Mouse (Mus musculus) cerebellum, adult 8-10 months (tissue): ENCODE data around the gene Anxa9.
A peak's percentile ranks its signal among the peaks of the same experiment; 100 is the strongest.

Experiments
- DNase-seq: peaks from one replicate; pipeline ENCODE4 v3.0.0; 2022

Gene Anxa9

DNA sequence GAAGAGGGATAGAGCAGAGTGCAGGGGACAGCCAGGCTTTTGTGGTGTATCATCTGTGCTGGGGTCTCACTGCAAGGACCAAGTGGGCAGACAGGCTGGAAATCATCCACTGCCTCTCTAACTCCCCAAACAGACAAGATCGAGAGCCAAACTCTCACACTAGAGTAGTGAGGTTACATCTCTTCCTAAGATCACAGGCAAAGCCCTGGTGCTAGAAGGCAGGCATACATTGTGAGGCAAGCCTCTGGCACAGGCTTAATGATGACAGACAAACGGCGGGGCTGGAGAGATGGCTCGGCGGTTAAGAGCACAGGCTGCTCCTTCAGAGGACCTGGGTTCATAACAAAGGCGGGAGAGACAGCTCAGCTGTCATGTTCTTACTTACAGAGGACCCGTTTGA, 6.5 kb upstream of the Anxa9 start:
- DNase-seq: no peak

GRCm38 (mm10) chr3:95312623-95313022, 5.6 kb upstream of the Anxa9 start:
- DNase-seq: no peak

DNA sequence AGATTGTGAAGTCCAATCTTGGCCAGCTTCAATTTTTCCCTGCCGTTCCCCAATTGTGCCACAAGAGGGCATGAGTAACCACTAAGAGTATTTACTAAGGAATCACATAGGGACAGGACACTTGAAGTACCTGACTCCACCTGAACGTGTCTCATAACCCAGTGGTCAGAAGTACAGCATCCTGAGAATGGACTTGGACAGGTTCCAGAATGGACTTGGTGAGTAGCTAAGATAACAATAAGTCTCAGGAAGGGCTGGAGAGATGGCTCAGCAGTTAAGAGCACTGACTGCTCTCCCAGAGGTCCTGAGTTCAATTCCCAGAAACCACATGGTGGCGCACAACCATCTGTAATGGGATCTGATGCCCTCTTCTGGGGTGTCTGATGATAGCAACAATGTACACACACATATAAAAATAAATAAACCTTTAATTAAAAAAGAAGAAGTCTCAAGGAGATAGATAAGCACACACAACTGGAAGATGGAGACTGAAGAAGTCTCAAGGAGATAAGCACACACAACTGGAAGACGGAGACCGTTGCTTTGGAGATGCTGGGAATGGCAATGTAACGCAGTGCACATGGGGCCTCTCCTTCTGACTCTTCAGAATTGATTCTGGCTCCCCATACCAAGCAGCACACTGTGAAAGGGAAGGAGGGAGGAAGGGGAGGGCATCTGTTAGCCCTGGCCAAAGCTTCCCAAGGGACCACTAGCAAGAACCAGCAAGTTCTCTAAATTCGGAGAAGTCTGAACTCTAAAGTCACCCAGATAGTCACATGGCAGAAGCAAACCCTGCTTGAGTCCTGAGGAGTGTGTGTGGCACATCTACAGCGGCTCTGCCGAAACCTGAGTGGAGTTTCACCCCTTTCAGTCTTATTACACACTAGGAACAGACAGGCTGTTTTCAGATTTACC, 4.2 kb upstream of the Anxa9 start:
- DNase-seq: peak; percentile 68

DNA sequence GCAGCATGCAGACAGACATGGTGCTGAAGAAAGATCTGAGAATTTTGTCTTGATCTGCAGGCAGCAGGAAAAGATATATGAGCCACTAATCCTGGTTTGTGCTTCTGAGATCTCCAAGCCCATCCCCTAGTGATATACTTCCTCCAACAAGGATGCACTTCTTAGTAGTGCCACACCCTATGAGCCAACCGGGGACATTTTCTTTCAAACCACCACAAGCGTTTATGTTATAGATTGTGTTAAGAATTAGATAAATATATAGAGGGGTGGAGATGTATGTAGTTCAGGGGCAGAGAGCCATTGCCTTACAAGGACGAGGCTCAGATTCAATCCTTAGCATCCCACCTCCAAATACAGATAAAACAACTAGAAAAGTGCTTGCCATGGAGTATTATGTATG, 3.5 kb upstream of the Anxa9 start:
- no peak for DNase-seq

DNA sequence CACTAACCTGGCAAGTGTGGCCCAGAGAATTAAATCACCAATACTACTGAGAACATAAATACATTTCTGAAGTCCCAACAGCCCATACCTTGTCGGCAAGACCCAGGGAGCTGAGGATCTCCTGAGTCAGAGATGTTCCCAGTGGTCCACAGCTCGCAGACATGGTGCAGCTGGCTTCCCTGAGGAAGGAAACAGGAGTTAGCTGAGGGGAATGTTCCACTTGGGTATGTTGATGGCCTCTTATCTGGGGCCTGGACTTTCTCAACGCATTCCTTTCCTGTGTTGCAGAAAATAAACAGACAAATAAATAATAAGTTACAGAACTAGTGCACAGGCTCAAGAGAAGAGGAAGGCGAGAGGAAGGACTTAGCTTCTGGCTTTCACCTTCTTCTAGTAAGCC, 732 bp downstream of the Anxa9 start:
- DNase-seq: no peak

- DNase-seq: no peak
Measured at GRCm38 (mm10) chr3:95301204-95301796, 5.7 kb downstream of the Anxa9 start.

DNA sequence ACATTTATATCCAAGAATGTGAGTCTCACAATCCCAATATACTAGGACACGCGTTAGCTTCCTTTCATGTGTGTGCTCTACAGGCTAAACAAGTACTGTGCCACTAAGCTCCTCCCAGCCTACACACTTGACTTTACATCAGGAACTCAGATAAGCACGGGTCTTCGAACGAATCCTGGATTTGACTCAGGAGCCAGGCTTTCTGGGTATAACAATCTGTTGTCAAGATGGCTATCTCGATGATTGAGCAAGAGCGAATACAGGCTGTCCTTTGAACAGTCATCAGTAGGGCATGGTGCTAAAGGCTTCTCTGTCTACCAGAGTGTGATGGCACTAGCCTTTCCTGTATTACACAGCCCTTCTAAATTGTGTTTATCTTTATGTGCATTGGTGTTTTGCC, 9.0 kb downstream of the Anxa9 start:
- DNase-seq: no peak

DNA sequence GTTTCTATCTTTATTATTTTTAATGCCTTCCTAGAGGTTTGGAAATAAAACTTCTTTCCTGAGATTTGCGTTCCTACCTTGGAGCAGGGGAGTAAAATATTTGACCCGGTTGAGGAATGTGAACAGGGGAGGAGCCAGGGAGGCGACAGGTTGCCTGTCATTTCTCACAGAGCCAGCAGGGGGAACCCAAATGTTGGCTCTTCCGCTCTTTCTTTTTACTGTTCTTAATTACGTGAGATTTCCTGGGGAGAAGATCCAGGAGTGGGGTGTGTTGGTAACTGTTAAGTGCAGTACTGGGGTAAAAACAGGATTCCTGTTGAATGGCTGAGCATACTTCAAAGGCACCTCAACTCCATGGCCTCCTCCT, 10.9 kb downstream of the Anxa9 start:
- no peak for DNase-seq

DNA sequence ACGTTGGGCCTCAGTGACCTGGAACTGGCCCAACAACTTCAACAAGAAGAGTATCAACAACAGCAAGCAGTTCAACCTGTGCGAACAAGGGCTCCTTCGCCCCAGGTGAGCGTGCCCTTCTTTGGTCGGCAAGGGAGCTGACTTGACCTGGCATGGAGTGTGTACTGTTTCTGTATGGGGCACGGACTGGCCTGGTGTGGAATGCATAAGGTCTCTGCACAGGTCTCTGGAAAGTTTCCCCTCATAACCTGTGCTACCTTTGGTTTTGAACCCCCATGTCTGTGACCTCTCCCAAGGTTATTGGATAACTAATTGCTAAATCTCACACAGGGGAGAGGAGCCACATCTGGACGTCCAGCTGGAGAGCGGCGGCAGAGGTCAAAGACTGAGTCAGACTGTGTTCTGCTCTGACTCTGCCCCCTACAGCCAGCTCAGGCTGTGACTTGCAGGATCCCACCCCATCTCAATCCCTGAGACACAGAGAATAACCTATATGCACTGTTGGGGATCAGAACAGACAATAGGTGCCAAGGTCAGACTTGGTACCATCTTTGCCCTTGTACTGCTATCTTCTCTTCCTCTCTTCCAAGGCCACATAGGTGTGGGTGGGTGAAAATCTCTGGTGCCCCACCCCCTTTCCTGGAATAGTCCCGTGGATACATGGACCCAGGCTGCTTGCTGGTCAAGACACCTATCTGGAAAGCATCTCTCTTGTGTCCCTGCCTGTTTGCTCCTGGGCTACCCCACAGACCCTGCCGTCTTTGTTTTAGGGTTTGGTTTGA, 11.5 kb downstream of the Anxa9 start:
- DNase-seq: no peak

GRCm38 (mm10) chr3:95294718-95295117, 12.3 kb downstream of the Anxa9 start:
- no peak for DNase-seq

- DNase-seq: no peak
Measured at GRCm38 (mm10) chr3:95294316-95294715, 12.7 kb downstream of the Anxa9 start.

- DNase-seq: no peak
Measured at GRCm38 (mm10) chr3:95293537-95293936, 13.4 kb downstream of the Anxa9 start.

DNA sequence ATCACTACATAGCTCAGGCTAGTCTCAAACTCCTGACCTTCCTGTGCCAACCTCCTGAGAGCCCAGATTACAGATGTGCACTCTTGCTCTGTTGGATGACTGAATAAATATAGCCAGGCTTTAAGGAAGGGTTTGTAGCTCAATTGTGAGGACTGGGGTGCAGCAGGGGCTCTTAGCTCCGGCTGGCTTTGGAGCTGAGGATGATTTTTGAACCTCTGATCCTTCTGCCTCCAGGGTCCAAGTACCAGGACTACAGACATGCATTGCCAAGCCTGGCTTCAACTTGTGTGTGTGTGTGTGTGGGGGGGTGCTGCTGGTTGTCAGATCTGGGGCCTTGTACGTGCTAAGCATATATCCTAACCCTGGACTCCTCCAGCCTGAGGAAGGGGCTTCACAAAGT, 14.1 kb downstream of the Anxa9 start:
- no peak for DNase-seq

DNA sequence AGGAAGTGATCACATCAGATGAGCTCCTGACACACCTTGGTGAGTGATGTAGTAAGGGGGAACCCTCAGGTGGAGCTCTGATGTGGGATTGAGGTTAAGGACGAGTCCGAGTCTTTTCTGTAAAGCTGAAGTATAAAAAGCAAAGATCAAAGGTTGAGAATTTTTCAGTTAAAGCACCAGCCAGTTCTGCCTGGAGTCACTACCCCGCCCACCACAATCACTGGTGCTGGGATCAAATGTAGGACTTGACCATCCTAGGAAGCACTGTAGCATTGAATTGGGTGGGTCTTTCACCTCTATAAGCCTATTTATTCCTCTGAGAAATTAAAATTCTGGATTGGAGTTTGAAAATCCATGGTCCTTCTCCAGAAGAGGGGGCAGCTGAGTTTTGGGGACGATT, 15.9 kb downstream of the Anxa9 start:
- DNase-seq: no peak

GRCm38 (mm10) chr3:95290156-95290555, 16.8 kb downstream of the Anxa9 start:
- no peak for DNase-seq

GRCm38 (mm10) chr3:95289419-95289818, 17.6 kb downstream of the Anxa9 start:
- DNase-seq: peak; percentile 75

DNA sequence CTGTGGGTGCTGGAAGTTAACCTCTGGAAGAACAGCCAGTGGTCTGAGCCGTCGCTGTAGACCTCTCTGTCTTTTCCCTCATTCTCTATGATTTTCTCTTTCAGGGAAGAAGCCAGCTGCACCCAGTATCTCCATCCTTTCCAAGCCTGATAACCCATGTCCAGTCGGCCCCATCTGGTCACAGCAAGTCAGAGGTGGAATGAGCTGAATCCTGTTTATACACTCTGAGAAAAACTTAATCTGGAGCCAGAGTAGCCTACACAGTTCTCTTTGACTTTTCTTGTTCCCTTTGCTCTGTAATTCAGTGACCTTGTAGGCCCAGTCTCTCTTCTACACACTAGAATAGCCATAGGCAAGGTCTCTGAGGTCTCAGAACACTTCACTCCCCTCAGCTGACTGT, 19.4 kb downstream of the Anxa9 start:
- DNase-seq: no peak

- no peak for DNase-seq
Measured at GRCm38 (mm10) chr3:95286510-95286909, 20.5 kb downstream of the Anxa9 start.

DNA sequence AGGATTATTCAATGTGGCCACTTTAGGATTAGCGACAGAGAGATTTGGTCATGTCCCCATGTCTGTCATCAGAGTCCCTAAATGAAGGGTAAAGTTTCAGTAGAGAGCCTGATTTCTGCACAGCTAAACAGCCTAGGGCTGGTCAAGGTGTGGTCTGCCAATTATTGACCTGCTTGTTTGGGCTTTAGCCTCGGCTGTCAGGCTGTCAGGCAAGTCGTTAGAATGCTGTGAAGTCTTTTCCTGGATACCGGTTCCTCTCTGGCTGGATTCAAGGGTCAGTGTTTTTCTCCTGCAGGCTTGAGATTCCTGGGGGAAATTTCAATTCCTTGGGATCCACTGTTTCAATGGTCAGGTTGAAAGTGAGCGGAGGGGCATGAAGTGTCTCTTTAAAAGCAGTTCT, 21.0 kb downstream of the Anxa9 start:
- no peak for DNase-seq

DNA sequence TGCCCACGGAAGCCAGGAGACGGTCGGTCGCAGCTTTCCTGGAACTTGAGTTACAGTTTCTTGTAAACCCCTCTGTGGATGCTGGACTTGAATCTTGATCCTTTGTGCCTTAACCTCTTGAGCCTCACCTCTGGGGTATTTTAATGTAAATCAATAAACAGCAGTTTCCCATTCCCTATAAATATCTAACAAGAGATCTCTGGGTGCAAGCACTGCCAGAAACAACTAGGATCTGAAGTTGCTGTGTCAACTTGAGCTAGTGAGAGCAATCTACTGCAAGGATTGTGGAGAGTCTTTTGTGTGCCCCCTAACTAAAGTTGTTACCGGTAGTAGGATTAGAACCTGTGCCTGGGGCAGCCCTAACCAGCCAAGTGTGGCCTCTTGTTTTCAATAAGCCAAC, 21.6 kb downstream of the Anxa9 start:
- DNase-seq: no peak

DNA sequence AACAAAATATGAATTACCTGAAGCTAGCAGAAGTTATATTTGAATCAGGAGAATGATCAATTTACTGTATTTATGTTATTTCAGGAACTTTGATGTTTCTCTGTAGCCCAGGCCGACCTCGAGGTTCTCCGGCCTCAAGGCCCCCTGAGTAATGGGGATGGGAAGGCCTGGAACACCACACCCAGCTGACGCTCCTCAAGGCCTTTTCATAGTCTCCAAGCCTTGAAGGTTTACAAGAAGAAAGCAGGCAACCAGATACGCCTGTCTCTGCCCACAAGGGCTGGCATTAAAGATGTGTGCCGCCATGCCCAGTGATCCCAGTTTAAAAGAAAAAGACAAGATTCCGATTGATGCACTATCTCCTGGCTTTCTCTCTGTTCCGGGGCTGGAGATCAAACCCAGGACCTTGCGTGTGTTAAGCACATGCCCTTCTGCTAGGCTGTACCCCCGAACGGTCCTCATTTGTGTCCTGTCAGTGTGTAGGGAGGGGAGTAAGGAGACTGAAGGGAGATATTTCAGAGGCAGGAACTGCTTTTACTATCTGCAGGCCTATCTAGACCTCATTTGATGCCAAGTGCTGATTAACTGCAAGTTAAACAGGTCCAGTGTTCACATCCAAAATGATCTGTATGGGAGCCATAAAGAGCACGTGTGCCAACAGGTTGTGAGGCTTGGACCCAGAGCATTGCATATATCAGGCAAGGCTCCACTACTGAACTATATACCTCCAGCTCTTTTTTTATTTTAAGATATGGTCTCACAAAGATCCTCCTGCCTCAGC, 22.3 kb downstream of the Anxa9 start:
- no peak for DNase-seq

- DNase-seq: no peak
Measured at GRCm38 (mm10) chr3:95284062-95284461, 22.9 kb downstream of the Anxa9 start.

GRCm38 (mm10) chr3:95283589-95283941, 23.4 kb downstream of the Anxa9 start:
- DNase-seq: no peak
